Mouse (Mus musculus): ENCODE data around the gene Shb.

GRCm38 (mm10) chr4:45445235-45445634 lies 87.0 kb downstream of the Shb start:
- TF ChIP-seq POLR2A (IDR thresholded peaks at IDR 0.05; ENCODE audit: borderline replicate concordance, control insufficient read depth, low read depth, low read length): no peak
- TF ChIP-seq CTCF (IDR thresholded peaks at IDR 0.05; ENCODE audit: control insufficient read depth, insufficient read depth, low read length): no peak

Measured in bone marrow, adult 2 months (tissue).